Mouse (Mus musculus): Measurements from ENCODE around the gene Olfr1424. TPM values are rescaled to one million over a fixed set of nuclear protein-coding genes. Genes with fewer than 3 reads are reported as not detected.
"Not testable (repeated sequence)": the region's sequence is repeated elsewhere in the genome, so short reads cannot be mapped to it uniquely, and the experiment has no call there.

Gene Olfr1424
- not detected for total RNA-seq (2021)
- long read RNA-seq, experiment 1 = 0 reads
- long read RNA-seq, experiment 2 = 0 reads

GRCm38 (mm10) chr19:12062582-12062981 lies at the start of gene Olfr1424:
Gene Olfr1424 (minus strand): TSS chr19:12062682.
- not testable (repeated sequence) for DNase-seq (ENCODE audit: low spot score in 2 of 2)

- DNase-seq (ENCODE audit: low spot score in 2 of 2) = no peak
Observed at GRCm38 (mm10) chr19:12104541-12104940, 42.1 kb upstream of the Olfr1424 start.

GRCm38 (mm10) chr19:12103234-12103633 lies 40.8 kb upstream of the Olfr1424 start, which contains the start of gene Olfr1427:
Gene Olfr1427 (minus strand): TSS chr19:12103334.
- DNase-seq (ENCODE audit: low spot score in 2 of 2) = no peak

- DNase-seq (ENCODE audit: low spot score in 2 of 2) = no peak
Observed at GRCm38 (mm10) chr19:12091913-12092312, 29.4 kb upstream of the Olfr1424 start, which contains the start of gene Olfr1426. Gene Olfr1426 (minus strand): TSS chr19:12092013.

- DNase-seq (ENCODE audit: low spot score in 2 of 2) = not testable (repeated sequence)
Observed at GRCm38 (mm10) chr19:12077631-12078030, 15.1 kb upstream of the Olfr1424 start, which contains the start of gene Olfr1425. Gene Olfr1425 (minus strand): TSS chr19:12077731.

- not testable (repeated sequence) for DNase-seq (ENCODE audit: low spot score in 2 of 2)
Observed at GRCm38 (mm10) chr19:12069546-12069945, 7.1 kb upstream of the Olfr1424 start.

- DNase-seq (ENCODE audit: low spot score in 2 of 2) = not testable (repeated sequence)
Observed at GRCm38 (mm10) chr19:12067806-12068205, 5.3 kb upstream of the Olfr1424 start.

- no peak for DNase-seq (ENCODE audit: low spot score in 2 of 2)
Observed at GRCm38 (mm10) chr19:12043163-12043562, 19.3 kb downstream of the Olfr1424 start.

- no peak for DNase-seq (ENCODE audit: low spot score in 2 of 2)
Observed at GRCm38 (mm10) chr19:12041217-12041616, 21.3 kb downstream of the Olfr1424 start, which contains the start of gene Olfr1423. Gene Olfr1423 (minus strand): TSS chr19:12041317.

GRCm38 (mm10) chr19:12037727-12038126 lies 24.8 kb downstream of the Olfr1424 start:
- DNase-seq (ENCODE audit: low spot score in 2 of 2) = no peak

GRCm38 (mm10) chr19:12026606-12027005 lies 35.9 kb downstream of the Olfr1424 start:
- DNase-seq (ENCODE audit: low spot score in 2 of 2) = no peak

GRCm38 (mm10) chr19:12025333-12025732 lies 37.1 kb downstream of the Olfr1424 start:
- no peak for DNase-seq (ENCODE audit: low spot score in 2 of 2)

- DNase-seq (ENCODE audit: low spot score in 2 of 2) = no peak
Observed at GRCm38 (mm10) chr19:12024149-12024548, 38.3 kb downstream of the Olfr1424 start.

- DNase-seq (ENCODE audit: low spot score in 2 of 2) = no peak
Observed at GRCm38 (mm10) chr19:12016192-12016591, 46.3 kb downstream of the Olfr1424 start.

- DNase-seq (ENCODE audit: low spot score in 2 of 2) = no peak
Observed at GRCm38 (mm10) chr19:12015708-12016107, 46.8 kb downstream of the Olfr1424 start.

- peak; percentile 28 to 47 for DNase-seq (ENCODE audit: low spot score in 2 of 2)
Observed at GRCm38 (mm10) chr19:12013228-12013627, 49.3 kb downstream of the Olfr1424 start.

- DNase-seq (ENCODE audit: low spot score in 2 of 2) = no peak
Observed at GRCm38 (mm10) chr19:12012615-12013014, 49.9 kb downstream of the Olfr1424 start.

- peak; percentile 86 to 87 for DNase-seq (ENCODE audit: low spot score in 2 of 2)
Observed at GRCm38 (mm10) chr19:12011560-12012556, 50.6 kb downstream of the Olfr1424 start.

GRCm38 (mm10) chr19:12010916-12011559 lies 51.4 kb downstream of the Olfr1424 start:
- peak; percentile 83 to 84 for DNase-seq (ENCODE audit: low spot score in 2 of 2)

GRCm38 (mm10) chr19:12010281-12010771 lies 52.2 kb downstream of the Olfr1424 start:
- DNase-seq (ENCODE audit: low spot score in 2 of 2) = peak; percentile 28 to 55

All from left cerebral cortex, adult 18-20 months (tissue).